Mouse (Mus musculus) T-helper 1 cell (primary cell): ENCODE measurements around the gene Nap1l3.

Experiments used
- in situ Hi-C: fragments of 300-600 bp; cut with MboI, MseI; formaldehyde crosslinking; loops from one replicate; pipeline ENCODE4 v1.15.1; 2025; ENCODE audit warnings: high pct_unique_total_duplicates

Gene Nap1l3

GRCm38 (mm10) chrX:122396781-122397581 lies at the start of gene Nap1l3:
TSS of gene Nap1l3 (minus strand) at chrX:122397401.
- in situ Hi-C loops, result no loop called here

DNA sequence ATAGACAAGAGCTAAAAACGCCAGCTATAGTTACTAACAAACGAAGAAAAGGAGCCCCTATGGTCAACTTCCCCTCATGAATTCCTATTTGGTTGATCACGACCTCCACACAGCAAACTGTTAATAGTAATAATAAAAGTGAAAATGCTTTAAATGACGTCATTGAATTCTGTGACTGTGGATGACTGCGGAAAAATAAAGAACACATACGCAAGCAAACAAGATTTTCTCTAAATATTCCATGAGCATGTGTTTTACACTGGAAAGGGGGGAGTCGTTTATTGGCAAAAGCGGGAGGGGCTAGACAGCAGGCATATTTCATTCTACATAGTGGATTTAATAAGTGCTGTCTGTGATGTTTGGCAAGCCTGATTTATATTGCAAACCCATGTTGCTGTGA lies 451 bp upstream of the Nap1l3 start:
- in situ Hi-C loops, result no loop called here
